ENCODE assay signal across 14 mouse cellular contexts in genomic region chr11:77901366-77901765, GRCm38 (mm10). TPM values are rescaled to one million over a fixed set of nuclear protein-coding genes. Genes with fewer than 3 reads are reported as not detected.
DNase-seq lines count a peak whose midpoint lies in the region; ATAC-seq and TF ChIP-seq lines count a peak whose summit lies in the region.
"Had no signal": no experiment of that assay in that cellular context is flagged by ENCODE, and none has a peak within 500 bp of the region (broad histone marks: within the 10 kb centered on the region; RNA-seq: fewer than 3 reads in every experiment).

No protein-coding gene starts in this region.

- TF ChIP-seq CTCF in ES-Bruce4 (IDR thresholded peaks at IDR 0.05; ENCODE audit: low read depth, low read length): no peak

- no peak overlapping the region for H3K4me3 ChIP-seq in hindbrain, embryonic 10.5 days
- no peak overlapping the region for H3K4me3 ChIP-seq in hindbrain, embryonic 11.5 days (ENCODE audit: low read depth, low read length)
- H3K4me3 ChIP-seq in ES-Bruce4 (ENCODE audit: low read depth, low read length): no peak overlapping the region
- H3K4me3 ChIP-seq in hindbrain, embryonic 16.5 days (ENCODE audit: low read length): no peak overlapping the region
- no peak overlapping the region for H3K4me3 ChIP-seq in midbrain, embryonic 15.5 days
- no peak overlapping the region for H3K4me3 ChIP-seq in kidney, embryonic 14.5 days (ENCODE audit: low read length)
- H3K4me3 ChIP-seq: neural tube, embryonic 12.5 days had no signal

- H3K27ac ChIP-seq in hindbrain, embryonic 10.5 days: peak overlapping the region; percentile 59
- H3K27ac ChIP-seq in hindbrain, embryonic 11.5 days (ENCODE audit: low read depth, low read length): no peak overlapping the region
- no peak overlapping the region for H3K27ac ChIP-seq in ES-Bruce4 (ENCODE audit: insufficient read depth, low read length)
- peak overlapping the region; percentile 59; the same call in 1 of the 2 replicates for H3K27ac ChIP-seq in hindbrain, embryonic 16.5 days (ENCODE audit: low read depth, low read length)
- peak overlapping the region; percentile 62 for H3K27ac ChIP-seq in midbrain, embryonic 15.5 days
- no peak overlapping the region for H3K27ac ChIP-seq in kidney, embryonic 14.5 days (ENCODE audit: low read depth, low read length)
- H3K27ac ChIP-seq: neural tube, embryonic 12.5 days had no signal

- no peaks in the 10 kb centered on the region for H3K36me3 ChIP-seq in hindbrain, embryonic 10.5 days
- no peaks in the 10 kb centered on the region for H3K36me3 ChIP-seq in hindbrain, embryonic 11.5 days (ENCODE audit: control insufficient read depth, insufficient read depth, low read length)
- no peaks in the 10 kb centered on the region for H3K36me3 ChIP-seq in ES-Bruce4 (ENCODE audit: control insufficient read depth, insufficient read depth, low read length, poor library complexity, severe bottlenecking)
- H3K36me3 ChIP-seq in hindbrain, embryonic 16.5 days (ENCODE audit: control insufficient read depth, insufficient read depth, low read length): no peaks in the 10 kb centered on the region
- H3K36me3 ChIP-seq in midbrain, embryonic 15.5 days (replicated peaks): no peaks in the 10 kb centered on the region
- H3K36me3 ChIP-seq in kidney, embryonic 14.5 days (ENCODE audit: control insufficient read depth, insufficient read depth, low read length): no peaks in the 10 kb centered on the region
- H3K36me3 ChIP-seq: G1E; neural tube, embryonic 12.5 days had no signal

- ATAC-seq in hindbrain, embryonic 11.5 days (ENCODE audit: low FRiP score): no peak
- 0 out of 2 replicates have a peak, but pooled peaks have one; percentile 27 for ATAC-seq in hindbrain, embryonic 16.5 days
- no peak for ATAC-seq in midbrain, embryonic 15.5 days (replicated peaks)
- no peak for ATAC-seq in kidney, embryonic 14.5 days (ENCODE audit: low FRiP score, low TSS enrichment)

- no peak overlapping the region for H3K9ac ChIP-seq in hindbrain, embryonic 11.5 days (ENCODE audit: low read depth, low read length)
- H3K9ac ChIP-seq in ES-Bruce4 (ENCODE audit: low read depth, poor library complexity, severe bottlenecking): peak overlapping the region; percentile 8; the same call in 1 of the 2 replicates
- H3K9ac ChIP-seq in hindbrain, embryonic 16.5 days (ENCODE audit: low read depth, low read length): no peak overlapping the region
- H3K9ac ChIP-seq in midbrain, embryonic 15.5 days: no peak overlapping the region
- no peak overlapping the region for H3K9ac ChIP-seq in kidney, embryonic 14.5 days (ENCODE audit: low read depth, low read length)
- H3K9ac ChIP-seq: neural tube, embryonic 12.5 days had no signal

- no peak overlapping the region for H3K4me2 ChIP-seq in hindbrain, embryonic 11.5 days (replicated peaks; ENCODE audit: low read depth, low read length)
- H3K4me2 ChIP-seq in hindbrain, embryonic 16.5 days (ENCODE audit: low read length): no peak overlapping the region
- H3K4me2 ChIP-seq in midbrain, embryonic 15.5 days: no peak overlapping the region
- no peak overlapping the region for H3K4me2 ChIP-seq in kidney, embryonic 14.5 days (replicated peaks; ENCODE audit: low read depth, low read length)
- H3K4me2 ChIP-seq: neural tube, embryonic 12.5 days had no signal

- TF ChIP-seq POLR2A in ES-Bruce4 (IDR thresholded peaks at IDR 0.05; ENCODE audit: insufficient read depth, low read length): no peak

- no peak for DNase-seq in hindbrain, embryonic 10.5 days (ENCODE audit: low spot score)
- DNase-seq in hindbrain, embryonic 11.5 days (ENCODE audit: low spot score): no peak
- no peak for DNase-seq in thymus, postnatal 0 days (ENCODE audit: low spot score)
- no peak for DNase-seq in gastrocnemius, postnatal 25 days
- DNase-seq: cerebellum, adult 8-10 months; kidney, adult 8-10 months; layer of hippocampus, adult 9-11 months had no signal

- no peaks in the 10 kb centered on the region for H3K9me3 ChIP-seq in hindbrain, embryonic 10.5 days
- H3K9me3 ChIP-seq in hindbrain, embryonic 11.5 days (ENCODE audit: control insufficient read depth, low read length): no peaks in the 10 kb centered on the region
- H3K9me3 ChIP-seq in ES-Bruce4 (replicated peaks; ENCODE audit: control insufficient read depth, insufficient read depth, low read length, poor library complexity, severe bottlenecking): no peaks in the 10 kb centered on the region
- no peaks in the 10 kb centered on the region for H3K9me3 ChIP-seq in hindbrain, embryonic 16.5 days (ENCODE audit: control insufficient read depth, low read length)
- no peaks in the 10 kb centered on the region for H3K9me3 ChIP-seq in midbrain, embryonic 15.5 days
- H3K9me3 ChIP-seq in kidney, embryonic 14.5 days (ENCODE audit: control insufficient read depth, low read length): 0 out of 2 replicates have a peak, but pooled peaks cover 2% of the 10 kb centered on the region
- H3K9me3 ChIP-seq: G1E; neural tube, embryonic 12.5 days had no signal

- TF ChIP-seq EP300 in ES-Bruce4 (IDR thresholded peaks at IDR 0.05; ENCODE audit: insufficient read depth, low read depth, low read length): no peak

- H3K4me1 ChIP-seq in hindbrain, embryonic 10.5 days (replicated peaks): peaks cover 61% of the 10 kb centered on the region
- H3K4me1 ChIP-seq in hindbrain, embryonic 11.5 days (replicated peaks; ENCODE audit: control insufficient read depth, insufficient read depth, low read length): peaks cover 16% of the 10 kb centered on the region
- H3K4me1 ChIP-seq in ES-Bruce4 (ENCODE audit: control insufficient read depth, insufficient read depth, low read length): peaks cover 7% of the 10 kb centered on the region
- H3K4me1 ChIP-seq in hindbrain, embryonic 16.5 days (ENCODE audit: control insufficient read depth, insufficient read depth, low read depth, low read length): peaks cover 42% of the 10 kb centered on the region
- H3K4me1 ChIP-seq in midbrain, embryonic 15.5 days: peaks cover 59% of the 10 kb centered on the region
- 0 out of 2 replicates have a peak, but pooled peaks cover 3% of the 10 kb centered on the region for H3K4me1 ChIP-seq in kidney, embryonic 14.5 days (ENCODE audit: control insufficient read depth, insufficient read depth, low read length)

- WGBS in hindbrain, embryonic 10.5 days: 54% methylated on average over 5 of the region's 5 CpGs
- WGBS in hindbrain, embryonic 11.5 days: 57% methylated on average over 5 of the region's 5 CpGs
- 39% methylated on average over 5 of the region's 5 CpGs for WGBS in hindbrain, embryonic 16.5 days
- WGBS in midbrain, embryonic 15.5 days: 35% methylated on average over 5 of the region's 5 CpGs
- 61% methylated on average over 5 of the region's 5 CpGs for WGBS in kidney, embryonic 14.5 days

- peaks cover 74% of the 10 kb centered on the region for H3K27me3 ChIP-seq in hindbrain, embryonic 10.5 days (ENCODE audit: insufficient read depth, poor library complexity, severe bottlenecking)
- H3K27me3 ChIP-seq in hindbrain, embryonic 11.5 days (ENCODE audit: control insufficient read depth, insufficient read depth, low read length): peaks cover 4% of the 10 kb centered on the region; the same call in 1 of the 2 replicates
- no peaks in the 10 kb centered on the region for H3K27me3 ChIP-seq in ES-Bruce4 (ENCODE audit: control insufficient read depth, insufficient read depth, low read length, poor library complexity, severe bottlenecking)
- no peaks in the 10 kb centered on the region for H3K27me3 ChIP-seq in hindbrain, embryonic 16.5 days (replicated peaks; ENCODE audit: control insufficient read depth, insufficient read depth, low read length)
- H3K27me3 ChIP-seq in midbrain, embryonic 15.5 days (replicated peaks): no peaks in the 10 kb centered on the region
- peaks cover 22% of the 10 kb centered on the region for H3K27me3 ChIP-seq in kidney, embryonic 14.5 days (ENCODE audit: control insufficient read depth, insufficient read depth, low read length)

RNA-seq across cellular contexts. Expression of gene Pipox, which starts 7.5 kb away (rescaled TPM):
- polyA plus RNA-seq in hindbrain, embryonic 10.5 days (2016; fragmentation: Nextera tagmentation; extraction: Ambion mirVana): 7.3 and 13.1 TPM in 2 replicates
- 7.6 and 8.6 TPM in 2 replicates for polyA plus RNA-seq in hindbrain, embryonic 11.5 days (2014; fragmentation: Nextera tagmentation; extraction: Ambion mirVana)
- polyA plus RNA-seq in ES-Bruce4 (2011; ENCODE audit: insufficient read depth, insufficient read length, low read depth, missing spikeins): 14.3 and 17.0 TPM in 2 replicates
- 5.9 and 7.7 TPM in 2 replicates for polyA plus RNA-seq in hindbrain, embryonic 16.5 days (2015; fragmentation: Nextera tagmentation; extraction: Ambion mirVana)
- 5.7 and 6.7 TPM in 2 replicates for polyA plus RNA-seq in midbrain, embryonic 15.5 days (2015; fragmentation: Nextera tagmentation; extraction: Ambion mirVana)
- polyA plus RNA-seq in thymus, postnatal 0 days (2015; fragmentation: Nextera tagmentation; extraction: Ambion mirVana): 2.8 TPM in 2 replicates
- polyA plus RNA-seq in kidney, embryonic 14.5 days (2014; fragmentation: Nextera tagmentation; extraction: Ambion mirVana): 3.2 and 6.2 TPM in 2 replicates
- under 1 TPM in 1 of 2 experiments, not detected in 1; 0.16 TPM for total RNA-seq in gastrocnemius, postnatal 25 days (2021)
- total RNA-seq: G1E had no signal
- polyA plus RNA-seq: G1E had no signal

RNA-seq across cellular contexts. Expression of gene Sez6, which starts 29.2 kb away (rescaled TPM):
- 8.8 and 19.3 TPM in 2 replicates for polyA plus RNA-seq in hindbrain, embryonic 10.5 days (2016; fragmentation: Nextera tagmentation; extraction: Ambion mirVana)
- polyA plus RNA-seq in hindbrain, embryonic 11.5 days (2014; fragmentation: Nextera tagmentation; extraction: Ambion mirVana): 13.3 TPM in 2 replicates
- 0.33 and 0.57 TPM in 2 replicates for polyA plus RNA-seq in ES-Bruce4 (2011; ENCODE audit: insufficient read depth, insufficient read length, low read depth, missing spikeins)
- polyA plus RNA-seq in hindbrain, embryonic 16.5 days (2015; fragmentation: Nextera tagmentation; extraction: Ambion mirVana): 132 and 156 TPM in 2 replicates
- polyA plus RNA-seq in midbrain, embryonic 15.5 days (2015; fragmentation: Nextera tagmentation; extraction: Ambion mirVana): 159 and 162 TPM in 2 replicates
- 0.26 TPM in 2 replicates for polyA plus RNA-seq in thymus, postnatal 0 days (2015; fragmentation: Nextera tagmentation; extraction: Ambion mirVana)
- polyA plus RNA-seq in kidney, embryonic 14.5 days (2014; fragmentation: Nextera tagmentation; extraction: Ambion mirVana): not detected in 2 replicates
- total RNA-seq in gastrocnemius, postnatal 25 days (2021): under 1 TPM in 1 of 2 experiments, not detected in 1; 0.16 TPM
- polyA plus RNA-seq: heart, postnatal 0 days had no signal

Comparison
In these comparisons a context has a peak if more than half of its experiments do, and no peak if none do; other contexts are left out.
1. H3K27ac ChIP-seq: peak in hindbrain, embryonic 10.5 days (single experiment), hindbrain, embryonic 16.5 days (single experiment) and midbrain, embryonic 15.5 days (single experiment); none in hindbrain, embryonic 11.5 days (single experiment), ES-Bruce4 (single experiment) and kidney, embryonic 14.5 days (single experiment).